Mouse (Mus musculus) C2C12 (cell line): ENCODE measurements around the gene Zc3h7b. TPM values are rescaled to one million over a fixed set of nuclear protein-coding genes. Genes with fewer than 3 reads are reported as not detected.

Experiments used
- H3K27me3 ChIP-seq: one replicate; pipeline ENCODE4 v1.6.1; 2011; ENCODE audit not compliant: control insufficient read depth, insufficient read depth, insufficient read length
- H3K36me3 ChIP-seq: one replicate; pipeline ENCODE4 v1.6.1; 2011; ENCODE audit not compliant: control insufficient read depth, insufficient read depth
- H3K4me3 ChIP-seq: one replicate; pipeline ENCODE4 v1.5.1; 2011; ENCODE audit warnings: mild to moderate bottlenecking, control low read depth; ENCODE audit not compliant: poor library complexity, insufficient read depth, severe bottlenecking
- H3K79me2 ChIP-seq: one replicate; pipeline ENCODE4 v1.6.1; 2011; ENCODE audit not compliant: control insufficient read depth, insufficient read depth
- H3K79me3 ChIP-seq: one replicate; pipeline ENCODE4 v1.6.1; 2011; ENCODE audit warnings: low read depth, control low read depth
- H3ac ChIP-seq: one replicate; pipeline ENCODE3; 2011; ENCODE audit warnings: low read depth; ENCODE audit not compliant: control insufficient read depth, insufficient read length
- CEBPB ChIP-seq: IDR thresholded peaks from one replicate; pipeline ENCODE4 v1.6.1; 2011; ENCODE audit warnings: low read depth, mild to moderate bottlenecking, control low read depth, moderate library complexity
- CTCF ChIP-seq: IDR thresholded peaks from one replicate; pipeline ENCODE4 v1.5.1; 2011; ENCODE audit not compliant: control insufficient read depth, insufficient read depth, insufficient read length
- FOSL1 ChIP-seq: IDR thresholded peaks from one replicate; pipeline ENCODE4 v1.8.0; 2011; ENCODE audit warnings: mild to moderate bottlenecking, low read length; ENCODE audit not compliant: poor library complexity, insufficient read depth, severe bottlenecking
- MAX ChIP-seq: IDR thresholded peaks from one replicate; pipeline ENCODE4 v1.6.1; 2011; ENCODE audit warnings: mild to moderate bottlenecking, control low read depth
- MYOD1 ChIP-seq: IDR thresholded peaks from one replicate; pipeline ENCODE4 v1.6.1; 2011; ENCODE audit warnings: low read depth; ENCODE audit not compliant: control insufficient read depth, insufficient read length
- MYOG ChIP-seq: IDR thresholded peaks from one replicate; pipeline ENCODE4 v1.6.1; 2011; ENCODE audit not compliant: control insufficient read depth, insufficient read length; ENCODE audit errors: extremely low read depth
- USF1 ChIP-seq: IDR thresholded peaks from one replicate; pipeline ENCODE4 v1.6.1; 2011; ENCODE audit warnings: low read depth, mild to moderate bottlenecking, control low read depth, moderate library complexity
- polyA plus RNA-seq: library from polyadenylated mRNA; unstranded; fragments of >200 nt; fragmentation: generic; extraction: Trizol; gene quantifications from one replicate; pipeline ENCODE4 v1.2.1, GENCODE M21; 2012; ENCODE audit warnings: missing spikeins

Gene Zc3h7b
- polyA plus RNA-seq, 1 experiment: 46.9 TPM

DNA sequence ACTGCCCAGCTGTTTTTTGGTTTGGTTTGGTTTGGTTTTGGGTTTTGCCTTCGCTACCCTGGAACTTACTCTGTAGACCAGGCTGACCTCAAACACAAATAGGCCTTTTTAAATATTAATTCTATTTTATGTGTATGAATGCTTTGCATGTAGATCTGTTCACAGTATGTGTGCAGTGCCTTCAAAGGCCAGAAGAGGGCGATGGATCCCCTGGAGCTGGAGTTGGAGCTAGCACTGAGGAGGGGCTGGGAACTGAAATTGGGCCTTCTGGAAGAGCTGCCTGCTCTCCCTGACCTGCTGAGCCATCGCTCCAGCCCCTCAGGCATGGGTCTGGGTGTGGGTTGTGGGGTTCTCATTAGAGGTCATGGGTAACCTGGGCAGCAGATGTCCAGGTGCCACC, 17.1 kb downstream of the Zc3h7b start:
- Histone ChIP-seq H3K79me3 (peaks cover 10% of the 10 kb centered on the region), H3ac (no peak overlapping the region), H3K36me3 (no peaks in the 10 kb centered on the region), H3K4me3 (no peak overlapping the region), H3K79me2 (peaks cover 53% of the 10 kb centered on the region), H3K27me3 (no peaks in the 10 kb centered on the region)
- no peak for TF ChIP-seq MYOG

DNA sequence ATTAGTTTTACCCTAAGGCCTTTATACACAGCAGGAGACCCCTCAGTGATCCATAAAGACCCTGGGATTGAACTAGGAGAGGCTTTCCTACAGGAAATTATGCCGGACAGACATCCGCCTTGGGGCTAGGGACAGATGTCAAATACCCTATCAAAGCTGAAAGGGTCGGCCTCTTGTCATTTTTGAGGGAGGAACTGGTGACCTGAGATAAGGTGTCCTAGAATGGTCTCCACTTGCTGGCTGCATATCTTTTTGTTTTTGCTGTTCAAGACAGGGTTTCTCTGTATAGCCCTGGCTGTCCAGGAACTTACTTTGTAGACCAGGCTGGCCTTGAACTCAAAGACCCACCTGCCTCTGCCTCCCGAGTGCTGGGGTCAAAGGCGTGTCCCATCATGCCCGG, 19.7 kb downstream of the Zc3h7b start:
- Histone ChIP-seq H3K79me3 (peaks cover 6% of the 10 kb centered on the region), H3ac (no peak overlapping the region), H3K36me3 (peaks cover 6% of the 10 kb centered on the region), H3K27me3 (no peaks in the 10 kb centered on the region), H3K79me2 (peaks cover 27% of the 10 kb centered on the region), H3K4me3 (no peak overlapping the region)
- TF ChIP-seq MAX (no peak), USF1 (no peak), CTCF (no peak), CEBPB (no peak), MYOG (no peak), MYOD1 (no peak), FOSL1 (no peak)

DNA sequence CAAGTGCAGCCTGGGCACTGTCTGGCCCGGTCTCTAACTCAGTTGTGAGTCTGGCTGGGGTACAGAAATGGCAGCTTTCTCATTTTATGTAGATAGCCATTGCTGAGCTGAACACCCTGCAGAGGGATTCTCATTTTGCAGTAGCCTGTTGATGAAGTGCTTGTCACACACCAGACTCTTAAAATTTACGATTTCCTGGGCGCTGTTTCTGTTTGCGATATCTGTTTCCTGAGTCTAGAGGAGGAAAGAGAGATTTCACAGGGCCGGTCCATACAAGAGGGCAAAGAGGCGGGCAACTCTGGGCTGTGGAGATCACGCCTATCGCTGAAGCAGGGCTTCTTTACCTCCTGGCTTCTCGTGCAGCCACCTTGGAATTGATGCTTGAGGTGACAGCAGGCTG, 20.8 kb downstream of the Zc3h7b start:
- TF ChIP-seq CTCF (no peak), USF1 (no peak), MYOD1 (no peak)

DNA sequence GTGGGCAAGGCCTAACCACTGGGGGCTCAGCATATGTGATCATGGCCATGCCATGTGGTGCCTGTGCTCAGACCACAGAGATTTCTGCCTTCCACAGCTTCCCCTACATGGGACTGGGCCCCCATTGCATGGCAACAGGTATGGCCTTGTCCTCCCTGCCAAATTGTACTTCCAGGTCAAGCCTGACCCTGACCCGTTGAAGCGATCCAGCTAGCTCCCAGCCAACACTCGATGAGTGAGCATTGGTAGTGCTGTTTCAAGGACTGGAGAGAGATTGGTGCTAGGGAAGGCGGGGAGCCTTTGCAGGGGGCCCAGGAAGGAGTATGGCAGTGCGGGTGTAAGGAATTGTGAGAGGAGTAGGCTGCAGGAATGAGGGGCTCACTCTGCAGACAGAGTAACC, 21.6 kb downstream of the Zc3h7b start:
- H3K36me3 ChIP-seq: peaks cover 18% of the 10 kb centered on the region
- H3K27me3 ChIP-seq: no peaks in the 10 kb centered on the region
- peaks cover 5% of the 10 kb centered on the region for H3K79me3 ChIP-seq
- no peak overlapping the region for H3ac ChIP-seq
- no peak for TF ChIP-seq MYOG
- TF ChIP-seq CEBPB: no peak
- TF ChIP-seq FOSL1: no peak
- no peak for TF ChIP-seq USF1
- no peak for TF ChIP-seq MAX
- no peak for TF ChIP-seq CTCF
- TF ChIP-seq MYOD1: no peak
- peaks cover 16% of the 10 kb centered on the region for H3K79me2 ChIP-seq
- H3K4me3 ChIP-seq: no peak overlapping the region

More for the DNA sequence above, 20.8 kb downstream of the Zc3h7b start:
- Histone ChIP-seq H3K79me2 (peaks cover 17% of the 10 kb centered on the region), H3K36me3 (peaks cover 12% of the 10 kb centered on the region), H3K79me3 (peaks cover 5% of the 10 kb centered on the region), H3ac (no peak overlapping the region), H3K4me3 (no peak overlapping the region), H3K27me3 (no peaks in the 10 kb centered on the region)

DNA sequence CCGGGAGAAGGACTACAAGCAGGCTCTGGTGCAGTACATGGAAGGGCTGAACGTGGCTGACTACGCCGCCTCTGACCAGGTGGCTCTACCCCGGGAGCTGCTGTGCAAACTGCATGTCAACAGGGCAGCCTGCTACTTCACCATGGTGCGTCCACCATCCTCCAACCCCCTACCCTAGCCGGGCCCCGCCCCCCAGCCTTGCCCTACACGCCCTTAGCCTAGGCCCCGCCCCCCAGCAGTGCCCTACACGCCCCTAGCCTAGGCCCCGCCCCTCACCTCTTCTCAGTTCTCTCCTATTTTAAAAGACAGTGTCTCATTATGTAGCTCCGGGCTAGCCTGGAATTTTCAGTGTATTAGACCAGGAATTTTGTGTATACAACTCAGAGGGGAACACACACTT, 24.2 kb downstream of the Zc3h7b start:
- peaks cover 7% of the 10 kb centered on the region for H3K79me2 ChIP-seq
- H3ac ChIP-seq: no peak overlapping the region
- H3K36me3 ChIP-seq: peaks cover 36% of the 10 kb centered on the region
- H3K4me3 ChIP-seq: no peak overlapping the region
- TF ChIP-seq MYOD1 (no peak), MYOG (no peak), MAX (no peak), CEBPB (no peak), USF1 (no peak), FOSL1 (no peak), CTCF (no peak)
- H3K27me3 ChIP-seq: no peaks in the 10 kb centered on the region
- peaks cover 1% of the 10 kb centered on the region for H3K79me3 ChIP-seq

DNA sequence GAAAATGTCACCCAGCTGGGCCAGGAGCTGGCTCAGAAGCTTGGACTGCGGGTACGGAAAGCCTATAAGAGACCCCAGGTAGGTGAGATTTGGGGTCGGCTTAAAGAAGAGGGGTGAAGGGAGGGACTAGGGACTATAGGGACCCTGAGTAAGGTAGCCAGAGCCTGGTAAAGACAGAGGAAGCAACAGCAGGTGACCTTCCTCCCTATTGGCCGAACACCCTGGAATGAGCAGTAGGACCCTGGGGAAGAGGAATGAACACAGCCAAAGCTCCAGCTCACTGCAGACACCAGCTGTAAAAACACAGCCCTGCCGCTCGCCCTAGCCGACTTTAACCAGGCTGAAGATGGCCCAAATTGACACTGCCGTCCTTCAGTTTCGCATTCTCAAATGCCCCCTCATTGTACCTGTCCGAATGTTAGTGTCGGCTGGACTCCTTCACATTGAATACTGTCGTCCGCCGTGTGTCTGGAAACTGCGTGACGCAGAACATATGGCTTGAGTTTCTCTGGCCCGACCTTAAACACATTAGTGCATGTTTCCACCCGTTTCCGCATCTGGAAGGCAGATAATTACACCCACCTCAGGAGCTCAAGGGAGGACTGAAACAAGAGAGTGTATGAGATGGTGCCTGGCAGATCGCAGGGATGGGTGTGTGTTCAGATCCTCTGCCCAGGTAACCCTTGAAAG, 27.7 kb downstream of the Zc3h7b start:
- Histone ChIP-seq H3ac (no peak overlapping the region), H3K36me3 (peaks cover 37% of the 10 kb centered on the region), H3K27me3 (no peaks in the 10 kb centered on the region)

More for the DNA sequence above, 27.7 kb downstream of the Zc3h7b start:
- Histone ChIP-seq H3K79me2 (no peaks in the 10 kb centered on the region), H3K4me3 (no peak overlapping the region), H3K79me3 (no peaks in the 10 kb centered on the region)
- TF ChIP-seq MAX (no peak), MYOG (no peak), MYOD1 (no peak), CEBPB (no peak), FOSL1 (no peak), CTCF (no peak), USF1 (no peak)
